Mouse (Mus musculus) adrenal gland, postnatal 4 days (tissue): ENCODE results near the gene Creld1. TPM values are rescaled to one million over a fixed set of nuclear protein-coding genes. Genes with fewer than 3 reads are reported as not detected.

ENCODE experiments used
- DNase-seq, 2 experiments: peaks; one replicate each; pipeline ENCODE4 v3.0.0; 2021 to 2022; ENCODE audit warnings: low spot score in 2 of 2, mixed read lengths in 2 of 2
- microRNA-seq: library from miRNA; unstranded; fragments of <30 nt; microRNA quantifications from one replicate; pipeline ENCODE4 v1.2.0, GENCODE M21; 2021
- total RNA-seq, 2 experiments: library from RNA; stranded (reverse); gene quantifications; 2 replicates each; pipeline ENCODE4 v1.2.3; 2021

Gene Creld1
- total RNA-seq, 2 experiments from 2014 or later: 40.6 to 44.1 TPM

- DNase-seq: no peak
Measured at GRCm38 (mm10) chr6:113507130-113507529, 24.0 kb downstream of the Creld1 start.

- no peak for DNase-seq
Measured at GRCm38 (mm10) chr6:113508272-113508946, 25.3 kb downstream of the Creld1 start.

GRCm38 (mm10) chr6:113508947-113509280 is 25.8 kb downstream of the Creld1 start:
- DNase-seq: no peak

- no peak for DNase-seq
Measured at GRCm38 (mm10) chr6:113513944-113514343, 30.8 kb downstream of the Creld1 start.

DNA sequence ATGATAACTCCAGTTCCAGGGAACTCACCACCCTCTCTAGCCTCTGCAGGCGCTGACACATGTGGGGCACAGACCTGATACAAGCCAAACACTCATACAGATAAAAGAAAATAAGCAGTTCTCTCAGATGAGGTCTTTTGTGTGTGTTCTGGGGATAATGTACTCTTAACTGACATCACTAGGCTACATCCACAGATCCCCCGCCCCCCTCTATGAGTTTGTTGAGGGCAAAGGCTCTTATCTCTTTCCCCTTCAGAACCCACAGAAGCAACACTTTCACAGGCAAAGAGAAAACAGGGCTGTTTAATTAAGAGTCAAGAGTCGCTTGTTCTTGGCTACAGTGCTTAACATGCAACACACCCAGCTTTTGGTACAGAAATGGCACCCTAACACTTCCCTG is 31.5 kb downstream of the Creld1 start:
- DNase-seq: no peak

DNA sequence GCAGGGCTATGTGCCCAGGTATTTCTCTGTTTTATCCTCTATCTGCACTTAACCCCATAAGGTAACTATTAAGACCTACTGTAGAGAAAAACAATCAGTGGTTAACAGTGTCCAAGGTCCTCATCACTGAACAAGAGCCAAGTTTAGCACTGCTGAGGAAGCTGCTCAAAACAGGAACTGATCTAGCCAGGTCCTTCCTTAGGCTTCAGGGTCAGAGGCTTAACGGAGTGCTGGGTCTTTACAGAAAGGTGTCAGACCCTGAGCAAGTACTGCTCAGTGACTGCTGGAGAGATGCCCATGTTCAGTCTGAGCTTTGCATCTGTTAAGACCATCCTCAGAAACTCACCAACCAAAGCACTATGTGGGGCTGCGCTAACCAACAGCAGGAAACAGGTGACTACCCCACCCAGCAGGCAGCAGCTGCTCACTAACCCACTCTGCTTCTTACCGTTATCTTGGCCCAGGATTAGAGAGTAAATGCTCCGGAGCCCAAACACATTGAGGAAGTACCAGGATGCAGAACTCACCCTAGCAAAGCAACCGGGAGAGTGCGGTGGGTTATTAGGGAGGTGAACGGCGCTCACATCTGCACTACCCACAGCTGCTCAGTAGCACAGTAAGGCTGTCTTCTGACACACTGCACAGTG is 34.5 kb downstream of the Creld1 start:
- DNase-seq: no peak

GRCm38 (mm10) chr6:113522310-113522709 is 39.2 kb downstream of the Creld1 start:
- no peak for DNase-seq

DNA sequence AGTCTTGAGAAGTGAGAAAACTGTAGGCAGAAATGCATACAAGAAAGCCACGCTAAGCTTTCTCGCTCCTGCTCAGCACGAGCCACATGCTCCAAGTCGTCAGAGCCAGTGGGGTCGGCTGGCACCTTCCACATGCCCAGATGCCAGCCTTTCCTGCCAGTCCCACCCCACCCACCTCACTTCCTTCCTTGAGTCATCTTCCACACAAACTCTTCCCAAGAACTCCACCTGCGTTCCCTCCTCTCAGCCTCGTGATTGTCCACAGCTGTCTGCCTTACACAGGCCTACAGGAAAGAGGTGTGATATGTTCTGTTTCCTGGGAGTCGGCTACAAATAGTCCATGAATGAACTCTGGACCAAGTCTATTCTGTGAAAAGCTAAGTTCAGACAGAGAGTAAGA is 40.3 kb downstream of the Creld1 start:
- DNase-seq: no peak

DNA sequence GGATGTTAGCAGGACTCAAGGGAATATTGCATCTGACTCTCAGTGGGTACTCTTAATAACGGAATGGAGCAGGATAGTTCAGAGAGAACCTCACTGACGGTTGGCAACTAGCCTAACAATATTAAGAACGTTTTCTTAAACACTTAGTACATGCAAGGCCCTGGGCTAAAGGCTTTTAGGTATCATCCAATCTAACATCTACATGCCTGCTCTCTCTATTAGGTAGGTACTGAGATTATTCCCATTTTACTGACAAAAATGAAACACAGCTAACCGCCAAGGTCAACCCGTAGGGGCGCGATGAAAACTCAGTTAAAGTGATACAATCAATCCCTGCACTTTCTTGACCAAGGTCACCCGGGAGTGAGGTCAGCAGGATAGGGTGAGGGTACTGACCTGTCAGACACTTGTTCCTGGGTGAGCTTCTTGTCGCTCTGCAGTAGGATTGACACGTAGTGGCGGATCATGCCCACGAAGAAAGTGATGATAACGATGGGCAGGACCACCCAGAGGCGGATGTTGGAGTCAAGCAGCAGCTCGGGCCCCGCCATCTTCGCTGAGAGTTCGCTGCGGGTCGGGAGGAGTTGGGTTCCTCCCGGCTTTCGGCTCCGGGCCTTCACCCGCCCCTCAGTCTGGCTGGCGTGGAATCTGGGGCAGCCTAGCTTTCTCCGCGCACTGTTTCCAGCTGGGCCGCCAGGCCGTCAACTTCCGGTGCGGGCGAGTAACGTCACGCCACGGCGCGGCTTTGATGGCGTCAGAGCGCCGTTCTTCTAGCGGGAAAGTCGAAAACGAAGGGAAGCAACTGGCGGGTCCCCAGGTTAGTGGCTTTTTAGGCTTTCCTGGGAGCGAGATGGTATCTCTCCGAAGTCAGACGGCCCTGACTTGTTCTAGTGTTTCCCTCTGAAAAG is 48.1 kb downstream of the Creld1 start, which contains the start of the genes Emc3 and Fancd2:
Emc3 (minus strand) TSS at position 721 of the 908 bp plus-strand sequence.
Fancd2 (plus strand) TSS at position 751 of the 908 bp plus-strand sequence.
- DNase-seq: peak; percentile 81 to 92

- DNase-seq: no peak
Measured at GRCm38 (mm10) chr6:113531840-113532404, 48.8 kb downstream of the Creld1 start.

DNA sequence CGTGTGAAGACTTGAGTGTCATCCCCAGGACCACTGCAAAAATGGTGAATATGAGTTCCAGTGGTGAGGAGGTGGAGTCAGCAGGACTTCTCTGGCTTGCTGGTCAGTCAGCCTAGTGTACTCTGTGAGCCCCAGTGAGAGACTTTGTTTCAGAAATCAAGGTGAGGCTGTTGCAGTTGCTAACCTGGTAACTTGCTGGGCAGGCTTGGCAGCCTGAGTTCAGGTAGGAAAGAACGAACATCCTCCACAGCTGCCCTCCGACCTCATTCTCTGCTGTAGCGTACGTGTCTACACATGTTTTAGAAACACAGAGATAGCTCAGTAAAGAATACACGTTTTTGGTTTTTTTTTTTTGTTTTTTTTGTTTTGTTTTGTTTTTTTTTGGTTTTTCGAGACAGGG is 51.8 kb downstream of the Creld1 start:
- DNase-seq: no peak

- DNase-seq: no peak
Measured at GRCm38 (mm10) chr6:113541610-113542009, 58.5 kb downstream of the Creld1 start.

Small RNAs within 50 kb of the gene (microRNA-seq; reads per million reads assigned to microRNA genes)
- not detected for gene Gm23365

Other genes starting within 250 kb of the Creld1 start
- 10 to 100 TPM; 25.8 to 26.2 TPM for gene Mtmr14, start 245.5 kb upstream of the Creld1 start, total RNA-seq
- under 1 TPM; 0.45 to 0.62 TPM for gene Cpne9, start 201.0 kb upstream of the Creld1 start, total RNA-seq
- 10 to 100 TPM; 40.6 to 46.3 TPM for gene Brpf1, start 176.2 kb upstream of the Creld1 start, total RNA-seq
- 10 to 100 TPM; 14.5 to 18.7 TPM for gene Ogg1, start 156.3 kb upstream of the Creld1 start, total RNA-seq
- gene Camk1, start 139.3 kb upstream of the Creld1 start, total RNA-seq: 10 to 100 TPM; 54.2 to 58.7 TPM
- gene Tada3, start 105.4 kb upstream of the Creld1 start, total RNA-seq: 10 to 100 TPM; 41.3 to 44.6 TPM
- 100 to 1,000 TPM; 206 to 214 TPM for gene Arpc4, start 105.2 kb upstream of the Creld1 start, total RNA-seq
- gene Ttll3, start 94.0 kb upstream of the Creld1 start, total RNA-seq: 1 to 10 TPM; 6.9 to 7.7 TPM
- 10 to 100 TPM; 13.9 to 14.7 TPM for gene Rpusd3, start 64.0 kb upstream of the Creld1 start, total RNA-seq
- 10 to 100 TPM; 49.8 to 62.1 TPM for gene Cidec, start 47.5 kb upstream of the Creld1 start, total RNA-seq
- gene Jagn1, start 40.7 kb upstream of the Creld1 start, total RNA-seq: 10 to 100 TPM; 47.8 to 49.2 TPM
- gene Il17re, start 24.8 kb upstream of the Creld1 start, total RNA-seq: 1 to 10 TPM in 1 of 2 experiments, under 1 TPM in 1; 0.90 to 2.5 TPM
- gene Il17rc, start 11.9 kb upstream of the Creld1 start, total RNA-seq: 10 to 100 TPM; 22.7 to 25.4 TPM
- 1 to 10 TPM in 1 of 2 experiments, under 1 TPM in 1; 0.59 to 1.3 TPM for gene Prrt3, start 18.6 kb downstream of the Creld1 start, total RNA-seq
- 10 to 100 TPM; 85.9 to 87.9 TPM for gene Emc3, start 48.4 kb downstream of the Creld1 start, total RNA-seq
- gene Fancd2, start 48.4 kb downstream of the Creld1 start, total RNA-seq: 1 to 10 TPM; 7.9 to 8.1 TPM
- gene Fancd2os, start 117.4 kb downstream of the Creld1 start, total RNA-seq: under 1 TPM; 0.37 to 0.67 TPM
- gene Brk1, start 121.5 kb downstream of the Creld1 start, total RNA-seq: 100 to 1,000 TPM; 194 to 195 TPM
- 10 to 100 TPM; 32.5 to 34.3 TPM for gene Vhl, start 140.7 kb downstream of the Creld1 start, total RNA-seq
- 10 to 100 TPM; 12.5 to 13.2 TPM for gene Irak2, start 155.2 kb downstream of the Creld1 start, total RNA-seq
- gene Tatdn2, start 213.8 kb downstream of the Creld1 start, total RNA-seq: 10 to 100 TPM; 68.2 to 71.2 TPM
- 1 to 10 TPM in 1 of 2 experiments, not detected in 1; 6.2 TPM for gene Ghrl, start 236.6 kb downstream of the Creld1 start, total RNA-seq